In genomic region chr14:55878316-55878940, GRCm38 (mm10) we compare ENCODE assay signal across 13 mouse cellular contexts. TPM values are rescaled to one million over a fixed set of nuclear protein-coding genes. Genes with fewer than 3 reads are reported as not detected.
DNase-seq lines count a peak whose midpoint lies in the region; ATAC-seq and TF ChIP-seq lines count a peak whose summit lies in the region.
"Had no signal": no experiment of that assay in that cellular context is flagged by ENCODE, and none has a peak within 500 bp of the region (broad histone marks: within the 10 kb centered on the region; RNA-seq: fewer than 3 reads in every experiment).

No protein-coding gene starts in this region.

- TF ChIP-seq CTCF in layer of hippocampus, adult 2 months (conservative IDR thresholded peaks at IDR 0.05): peak; percentile 35

- intact Hi-C loops in heart, postnatal 36 days (cut with DNase I): no loop called here

- 7% methylated on average over 7 of the region's 7 CpGs for WGBS in limb, embryonic 13.5 days

- no peak for ATAC-seq in limb, embryonic 13.5 days (ENCODE audit: low FRiP score, low read depth)

- no peaks in the 10 kb centered on the region for H3K27me3 ChIP-seq in limb, embryonic 13.5 days

- no peaks in the 10 kb centered on the region for H3K9me3 ChIP-seq in ES-E14 (ENCODE audit: control insufficient read depth, insufficient read depth, low read depth, low read length)
- H3K9me3 ChIP-seq in limb, embryonic 13.5 days: no peaks in the 10 kb centered on the region
- H3K9me3 ChIP-seq: forebrain, embryonic 10.5 days; hindbrain, embryonic 10.5 days had no signal

- peak overlapping the region; percentile 52 for H3K4me2 ChIP-seq in limb, embryonic 13.5 days (replicated peaks)

- no peak overlapping the region for H3K4me3 ChIP-seq in layer of hippocampus, adult 2 months
- no peak overlapping the region for H3K4me3 ChIP-seq in ES-E14 (ENCODE audit: insufficient read depth in 1 of 2, low read depth in 1 of 2, low read length in 2 of 2, poor library complexity in 1 of 2, severe bottlenecking in 1 of 2)
- 0 out of 2 replicates have a peak overlapping the region, but pooled peaks have one; percentile 10 for H3K4me3 ChIP-seq in limb, embryonic 13.5 days

- H3K9ac ChIP-seq in ES-E14 (ENCODE audit: insufficient read depth, low read depth, low read length, poor library complexity, severe bottlenecking): no peak overlapping the region
- H3K9ac ChIP-seq in limb, embryonic 13.5 days: no peak overlapping the region

- H3K27ac ChIP-seq in layer of hippocampus, adult 2 months: no peak overlapping the region
- no peak overlapping the region for H3K27ac ChIP-seq in ES-E14 (ENCODE audit: insufficient read depth, low read depth, low read length, poor library complexity, severe bottlenecking)
- peak overlapping the region; percentile 75 for H3K27ac ChIP-seq in limb, embryonic 13.5 days
- H3K27ac ChIP-seq: macrophage had no signal

- DNase-seq in heart, adult 11 months: peak; percentile 87
- no peak for DNase-seq in heart, postnatal 36 days
- no peak for DNase-seq in layer of hippocampus, adult 2 months (ENCODE audit: low spot score in 2 of 2)
- no peak for DNase-seq in layer of hippocampus, adult 9-10 months (ENCODE audit: low spot score)
- no peak for DNase-seq in ES-E14 (ENCODE audit: low read depth, low spot score)
- no peak for DNase-seq in left cerebral cortex, adult 9 months (ENCODE audit: low spot score in 2 of 2)
- no peak for DNase-seq in adrenal gland, postnatal 10 days
- DNase-seq: kidney, adult 9 months had no signal

- in situ Hi-C loops in ES-E14 (cut with MboI; ENCODE audit: low sequenced_read_pairs in 2 of 2, unreplicated experiment in 2 of 2): no loop called here

- no peaks in the 10 kb centered on the region for H3K36me3 ChIP-seq in ES-E14 (ENCODE audit: control insufficient read depth, insufficient read depth, low read length, poor library complexity, severe bottlenecking)
- peaks cover 1% of the 10 kb centered on the region; the same call in 1 of the 2 replicates for H3K36me3 ChIP-seq in limb, embryonic 13.5 days
- H3K36me3 ChIP-seq: hindbrain, embryonic 10.5 days had no signal

- H3K4me1 ChIP-seq in ES-E14 (ENCODE audit: control insufficient read depth in 2 of 2, insufficient read depth in 2 of 2, low read length in 2 of 2, poor library complexity in 1 of 2): peaks cover 3 to 21% of the 10 kb centered on the region in 2 experiments; a peak in 3 of 4 replicates
- peaks cover 30% of the 10 kb centered on the region for H3K4me1 ChIP-seq in limb, embryonic 13.5 days

TF ChIP-seq in ES-E14, 5 proteins besides CTCF, POLR2A, EP300 and RAD21:
- no peak for TF ChIP-seq MAFK (IDR thresholded peaks at IDR 0.05; ENCODE audit: insufficient read depth, low read depth, low read length)
- 0 out of 2 replicates have a peak, but pooled peaks have one; percentile 37 for TF ChIP-seq ZNF384 (IDR thresholded peaks at IDR 0.05; ENCODE audit: low read depth, low read length)
- TF ChIP-seq ZC3H11A (IDR thresholded peaks at IDR 0.05; ENCODE audit: borderline replicate concordance, low read depth, low read length): no peak
- no peak for TF ChIP-seq CHD2 (IDR thresholded peaks at IDR 0.05; ENCODE audit: low read depth, low read length)
- TF ChIP-seq HCFC1 (IDR thresholded peaks at IDR 0.05; ENCODE audit: borderline replicate concordance, insufficient read depth, low read length): no peak

RNA-seq across cellular contexts. Expression of gene Cbln3, which starts 5.8 kb away (rescaled TPM):
- under 1 TPM in 1 of 2 experiments, not detected in 1; 0.19 TPM for total RNA-seq in heart, postnatal 36 days (2021)
- total RNA-seq in layer of hippocampus, adult 2 months (2021): under 1 TPM; 0.32 to 0.54 TPM
- total RNA-seq in ES-E14 (2012; rRNA removed): 0.04 and 0.11 TPM in 2 replicates
- 0.17 and 0.31 TPM in 2 replicates for polyA plus RNA-seq in limb, embryonic 13.5 days (2015; fragmentation: Nextera tagmentation; extraction: Ambion mirVana)
- under 1 TPM; 0.15 to 0.48 TPM for total RNA-seq in adrenal gland, postnatal 10 days (2021)
- total RNA-seq: gastrocnemius, adult 18-20 months had no signal
- polyA plus RNA-seq: macrophage had no signal

RNA-seq across cellular contexts. Expression of gene Khnyn, which starts 6.3 kb away (rescaled TPM):
- total RNA-seq in heart, postnatal 36 days (2021): 10 to 100 TPM; 13.0 to 14.7 TPM
- 10 to 100 TPM; 13.2 to 14.7 TPM for total RNA-seq in layer of hippocampus, adult 2 months (2021)
- total RNA-seq in ES-E14 (2012; rRNA removed): 7.2 and 15.8 TPM in 2 replicates
- polyA plus RNA-seq in limb, embryonic 13.5 days (2015; fragmentation: Nextera tagmentation; extraction: Ambion mirVana): 24.2 and 25.5 TPM in 2 replicates
- total RNA-seq in adrenal gland, postnatal 10 days (2021): 10 to 100 TPM; 17.1 to 23.8 TPM

RNA-seq across cellular contexts. Expression of gene Sdr39u1, which starts 21.7 kb away (rescaled TPM):
- 100 to 1,000 TPM; 109 to 116 TPM for total RNA-seq in heart, postnatal 36 days (2021)
- total RNA-seq in layer of hippocampus, adult 2 months (2021): 10 to 100 TPM; 63.5 to 78.7 TPM
- 8.2 and 11.1 TPM in 2 replicates for total RNA-seq in ES-E14 (2012; rRNA removed)
- polyA plus RNA-seq in limb, embryonic 13.5 days (2015; fragmentation: Nextera tagmentation; extraction: Ambion mirVana): 98.8 and 104 TPM in 2 replicates
- 100 to 1,000 TPM in 1 of 2 experiments, 10 to 100 TPM in 1; 90.9 to 109 TPM for total RNA-seq in adrenal gland, postnatal 10 days (2021)

RNA-seq across cellular contexts. Expression of gene Nynrin, which starts 24.6 kb away (rescaled TPM):
- 10 to 100 TPM in 1 of 2 experiments, 1 to 10 TPM in 1; 9.5 to 10.5 TPM for total RNA-seq in heart, postnatal 36 days (2021)
- 1 to 10 TPM; 7.9 to 8.9 TPM for total RNA-seq in layer of hippocampus, adult 2 months (2021)
- total RNA-seq in ES-E14 (2012; rRNA removed): 7.1 and 10.4 TPM in 2 replicates
- 28.2 and 34.2 TPM in 2 replicates for polyA plus RNA-seq in limb, embryonic 13.5 days (2015; fragmentation: Nextera tagmentation; extraction: Ambion mirVana)
- 10 to 100 TPM; 20.7 to 24.4 TPM for total RNA-seq in adrenal gland, postnatal 10 days (2021)

RNA-seq across cellular contexts. Expression of gene Nfatc4, which starts 55.5 kb away (rescaled TPM):
- 1 to 10 TPM; 5.0 to 5.1 TPM for total RNA-seq in heart, postnatal 36 days (2021)
- total RNA-seq in layer of hippocampus, adult 2 months (2021): 1 to 10 TPM; 2.6 TPM
- total RNA-seq in ES-E14 (2012; rRNA removed): 6.4 and 25.4 TPM in 2 replicates
- polyA plus RNA-seq in limb, embryonic 13.5 days (2015; fragmentation: Nextera tagmentation; extraction: Ambion mirVana): 124 and 128 TPM in 2 replicates
- total RNA-seq in adrenal gland, postnatal 10 days (2021): 10 to 100 TPM; 23.5 to 28.2 TPM
- polyA plus RNA-seq: macrophage had no signal
